Mouse (Mus musculus) adrenal gland (tissue): Measurements from ENCODE around the gene Scg5.

Experiments used
- intact Hi-C: fragments of 180-260 bp; cut with DNase I; formaldehyde crosslinking; loops from one replicate; pipeline ENCODE4 v1.15.1; 2025
- long read RNA-seq, 2 experiments: library from polyadenylated mRNA; unstranded; transcript quantifications; one replicate each; pipeline ENCODE4 v2.0.0; 2020; ENCODE audit warnings: borderline replicate concordance in 1 of 2; ENCODE audit not compliant: insufficient replicate concordance in 1 of 2

The Scg5 gene
- long read RNA-seq, experiment 1, transcript Scg5-201 (6 exons, 1,208 nt): major isoform, 55 of 72 reads
- long read RNA-seq, experiment 1, partial matches to known transcripts: 4 of 72 reads
- long read RNA-seq, experiment 1, other reads (novel, unspliced or antisense): 13 of 72 reads
- long read RNA-seq, experiment 2, transcript Scg5-201 (6 exons, 1,208 nt): major isoform, 84 of 91 reads
- long read RNA-seq, experiment 2, partial matches to known transcripts: 1 of 91 reads
- long read RNA-seq, experiment 2, other reads (novel, unspliced or antisense): 6 of 91 reads

DNA sequence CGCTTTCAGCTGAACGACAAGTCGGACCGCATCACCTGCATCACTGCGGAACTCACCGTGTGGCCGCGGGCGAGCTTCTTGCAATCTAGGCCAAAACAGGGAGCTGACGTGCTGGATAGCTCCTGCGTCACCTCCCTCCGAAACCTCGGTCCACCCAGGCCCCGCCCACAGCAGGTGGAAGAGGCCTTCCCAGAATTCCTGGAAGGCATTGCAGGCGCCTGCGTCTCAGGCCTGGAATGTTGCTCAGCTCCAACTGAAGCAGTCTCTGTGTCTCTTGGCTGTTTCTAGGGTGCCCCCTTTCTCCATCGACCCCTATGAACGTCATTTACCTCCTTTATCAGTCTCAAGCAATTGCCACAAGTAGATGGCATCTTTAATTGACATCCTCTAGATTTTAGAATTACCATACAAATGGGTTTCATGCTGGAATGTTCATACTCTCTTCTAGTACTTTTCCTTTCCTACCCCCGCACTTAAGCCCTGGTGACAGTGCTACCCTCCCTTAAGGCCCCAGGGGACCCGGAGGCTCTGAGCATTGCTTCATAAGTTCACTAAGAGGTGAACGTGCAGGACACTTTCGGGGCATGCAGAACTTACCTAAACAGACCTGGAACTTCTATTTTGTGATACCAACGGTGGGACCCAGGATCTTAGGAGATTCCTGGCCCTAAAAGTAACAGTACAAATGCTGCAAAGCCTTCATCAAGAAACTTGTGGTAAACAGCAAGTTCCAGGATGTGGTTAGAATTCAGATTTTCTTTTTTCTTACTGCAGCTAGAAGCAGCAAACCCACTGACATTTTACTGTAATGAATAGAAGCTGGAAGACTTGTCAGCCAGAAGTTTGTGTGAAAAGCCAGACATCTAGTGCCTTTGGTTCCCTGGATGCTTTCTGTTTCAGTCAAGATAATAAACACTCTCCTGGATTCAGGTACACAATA is at the start of gene Scg5:
TSS of gene Scg5 (minus strand) at position 179 of the 940 bp plus-strand sequence.
- intact Hi-C loops: loop anchor here (5.0 kb wide), 1 partner anchor 332 kb away; no protein-coding TSS in a partner anchor

DNA sequence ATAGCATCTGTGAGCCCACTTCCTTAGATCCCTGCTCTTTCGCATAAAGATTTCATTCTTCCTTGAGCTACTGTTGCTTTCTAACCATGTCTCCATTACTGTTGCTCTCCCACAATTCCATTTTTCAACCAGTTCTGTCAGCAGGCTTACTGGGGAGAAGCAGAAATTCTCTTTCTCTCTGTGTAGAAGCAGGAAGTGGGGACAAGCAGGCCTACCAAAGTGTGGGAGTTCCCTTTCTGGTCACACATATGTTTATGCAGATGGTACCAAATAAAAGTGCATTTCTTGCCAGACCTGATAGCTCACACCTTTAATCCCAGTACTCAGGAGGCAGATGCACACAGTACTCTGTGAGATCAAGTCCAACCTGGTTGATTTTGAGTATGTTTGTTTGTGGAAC is 41.2 kb upstream of the Scg5 start:
- intact Hi-C loops: no loop called here

DNA sequence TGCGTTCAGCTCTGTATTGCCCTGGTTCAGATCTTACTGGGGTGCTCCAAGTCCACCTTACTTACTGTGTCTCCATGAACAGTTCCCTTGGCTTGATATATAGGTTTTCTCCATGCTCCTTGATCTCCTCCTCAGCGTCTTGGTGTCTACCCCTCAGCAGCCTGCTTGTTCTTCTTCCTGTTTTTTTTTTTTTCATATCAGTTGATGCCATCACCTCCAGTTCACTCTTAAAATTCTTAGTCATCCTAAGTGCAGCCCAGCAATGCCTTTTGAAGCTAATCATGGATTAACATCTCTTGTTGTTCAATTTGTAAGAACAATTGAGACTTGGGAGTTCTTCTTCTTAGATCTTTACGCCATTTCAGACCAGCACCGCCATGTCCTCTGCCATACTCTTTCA is 39.5 kb upstream of the Scg5 start:
- intact Hi-C loops: no loop called here

DNA sequence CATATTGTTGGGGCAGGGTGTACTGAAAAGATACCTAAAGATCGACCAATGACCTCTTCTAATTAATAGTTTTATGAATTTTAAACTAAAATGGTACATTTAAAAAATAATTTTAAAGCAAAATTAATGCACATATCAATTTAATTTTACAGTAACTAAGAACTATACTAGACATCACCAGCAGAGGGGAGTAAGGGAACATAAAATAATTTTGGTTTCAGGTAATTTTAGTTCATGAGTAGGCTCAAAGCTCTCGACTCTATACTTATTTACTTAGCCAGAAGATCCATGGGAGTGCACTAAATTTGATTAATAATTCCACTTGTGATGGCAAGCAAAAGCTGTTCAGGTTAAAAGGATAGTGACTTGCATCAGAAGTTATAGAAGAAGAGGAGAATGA is 37.2 kb upstream of the Scg5 start:
- intact Hi-C loops: loop anchor here (2.0 kb wide), 1 partner anchor 279 kb away; no protein-coding TSS in a partner anchor

DNA sequence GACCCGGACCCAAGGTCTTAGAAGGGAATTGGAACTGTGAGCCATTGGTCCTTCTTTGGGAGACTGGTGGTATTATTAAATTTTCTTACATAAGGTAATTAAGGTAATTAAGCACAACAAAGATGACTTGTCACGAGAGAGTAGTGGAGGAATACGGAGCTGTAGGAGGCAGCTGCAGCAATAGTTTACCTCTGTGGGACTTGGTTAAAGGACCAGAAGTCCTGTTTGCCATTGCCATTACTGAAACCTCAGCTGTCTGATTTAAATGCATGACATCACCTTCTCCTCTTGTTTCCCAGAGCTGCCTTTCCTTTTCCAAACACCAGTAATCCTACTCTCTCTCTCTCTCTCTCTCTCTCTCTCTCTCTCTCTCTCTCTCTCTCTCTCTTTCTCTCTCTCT is 20.2 kb upstream of the Scg5 start:
- intact Hi-C loops: no loop called here

DNA sequence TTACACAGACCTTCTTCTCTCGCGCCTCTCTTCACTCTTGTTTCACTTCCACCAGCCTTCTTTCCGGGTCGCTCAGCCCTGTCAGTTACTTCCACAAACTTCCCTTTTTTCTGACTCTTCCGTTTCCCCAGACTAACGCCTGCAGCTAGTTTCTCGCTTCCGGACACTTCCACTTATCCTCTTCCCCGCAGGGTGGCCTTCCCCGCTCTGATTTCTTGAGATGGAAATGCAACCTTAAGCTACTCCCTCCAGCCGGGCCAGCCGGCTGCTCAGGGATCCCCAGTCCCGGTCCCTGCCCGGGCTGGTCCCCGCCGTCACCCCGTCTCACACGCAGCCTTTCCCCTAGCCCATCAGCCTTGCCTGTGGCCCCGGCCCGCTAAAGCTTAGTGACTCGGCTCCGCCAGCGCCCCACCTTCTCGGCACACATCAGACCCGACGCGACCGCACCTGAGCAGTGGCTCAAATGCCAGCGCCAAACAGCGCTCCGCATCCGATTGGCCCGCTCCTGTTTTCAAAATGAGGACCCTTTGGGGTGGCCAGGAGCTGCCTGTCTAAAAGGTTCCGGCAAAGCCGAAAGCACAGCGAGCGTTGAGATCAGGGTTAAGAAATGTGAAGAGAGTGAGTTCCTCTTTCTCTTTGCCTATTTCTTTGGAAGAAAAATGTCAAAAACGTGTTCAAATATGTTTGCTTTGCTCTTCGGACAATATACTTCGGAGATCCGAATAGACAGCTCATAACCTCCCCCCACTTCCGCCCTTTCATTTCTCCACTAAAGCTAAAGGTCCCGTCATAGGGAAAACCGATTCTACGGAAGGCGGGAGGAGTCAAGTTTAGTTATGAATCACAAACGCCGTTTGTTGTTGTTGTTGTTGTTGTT is 19.6 kb upstream of the Scg5 start, which contains the start of gene Arhgap11a:
TSS of gene Arhgap11a (minus strand) at position 417 of the 877 bp plus-strand sequence.
- intact Hi-C loops: no loop called here

DNA sequence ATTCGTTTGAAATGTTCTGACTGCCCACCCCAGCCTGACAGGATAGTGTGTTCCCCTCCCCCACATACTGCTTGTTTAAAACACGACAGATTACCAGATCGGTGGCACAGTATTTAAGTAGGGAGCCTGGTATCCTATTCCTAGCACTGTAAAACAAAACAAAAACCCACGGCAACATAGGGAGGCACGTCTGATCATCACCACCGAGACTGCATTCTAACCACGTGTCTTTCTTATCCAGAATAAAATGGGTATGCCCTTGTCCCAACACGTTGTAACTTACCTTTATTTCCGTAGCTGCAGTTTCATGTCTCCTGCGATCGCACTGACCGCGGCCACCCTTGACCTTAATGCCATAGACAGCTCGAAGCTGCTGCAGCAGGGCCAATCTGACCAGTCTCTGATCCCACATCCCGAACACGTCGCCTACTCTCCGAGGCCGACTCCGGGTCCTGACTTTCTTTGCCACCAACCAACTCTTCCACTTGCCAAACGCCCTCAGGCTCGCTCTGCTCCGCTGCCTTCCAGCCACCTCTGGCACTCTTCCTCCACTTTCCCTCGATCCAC is 18.8 kb upstream of the Scg5 start:
- intact Hi-C loops: no loop called here

DNA sequence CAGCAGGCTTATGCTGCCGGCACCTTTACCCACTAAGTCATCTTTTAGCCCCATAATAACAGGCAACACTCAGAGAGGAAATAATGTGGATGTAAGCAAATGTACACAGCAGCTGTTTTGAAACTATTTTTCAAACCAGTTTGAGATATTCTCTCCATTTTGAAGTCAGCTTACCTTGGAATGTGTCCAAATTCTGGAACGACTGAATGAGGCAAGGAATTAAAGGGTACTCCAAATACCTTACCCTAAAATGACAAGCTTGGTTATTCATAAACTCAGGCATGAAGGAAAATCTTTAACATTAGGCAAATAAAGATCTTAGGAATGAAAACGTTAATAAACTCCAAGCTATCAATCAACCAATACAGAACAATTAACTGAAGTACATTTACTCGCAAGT is 16.2 kb upstream of the Scg5 start:
- intact Hi-C loops: no loop called here

DNA sequence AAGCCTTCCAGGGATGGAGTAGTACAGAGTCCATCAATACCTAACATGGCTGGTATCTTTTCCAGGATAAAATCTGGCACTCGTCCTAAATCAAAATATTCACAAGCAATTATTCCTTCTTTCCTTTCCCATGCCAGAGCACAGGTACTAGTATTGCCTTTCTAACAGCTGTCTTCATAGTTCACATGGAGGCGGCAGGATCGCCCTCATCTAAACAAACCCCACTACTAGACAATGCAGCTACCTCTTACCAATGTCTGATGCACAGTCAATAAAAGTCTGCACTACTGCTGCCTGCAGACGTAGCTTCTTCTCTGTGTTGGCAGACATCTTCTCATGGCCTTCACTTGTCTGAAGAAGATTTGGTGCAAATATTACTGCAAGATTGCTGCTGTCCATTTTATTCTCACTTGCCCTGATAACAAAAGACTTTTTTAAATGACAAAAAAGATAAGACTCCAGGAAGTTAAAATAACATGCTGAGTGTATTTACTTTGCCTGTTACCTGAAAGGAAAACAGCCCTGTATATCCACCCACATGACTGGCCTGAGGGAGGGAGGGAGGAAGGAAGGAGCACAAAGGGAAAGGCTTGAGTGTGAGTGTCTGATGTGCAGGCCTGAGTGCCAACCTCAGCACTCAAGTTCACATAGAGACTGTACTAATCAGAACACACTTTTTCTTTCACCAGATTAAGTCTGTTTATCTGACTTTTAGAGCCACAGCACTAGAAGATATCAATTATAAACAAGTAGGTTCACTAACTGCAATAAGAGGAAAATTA is 12.9 kb upstream of the Scg5 start:
- intact Hi-C loops: no loop called here

DNA sequence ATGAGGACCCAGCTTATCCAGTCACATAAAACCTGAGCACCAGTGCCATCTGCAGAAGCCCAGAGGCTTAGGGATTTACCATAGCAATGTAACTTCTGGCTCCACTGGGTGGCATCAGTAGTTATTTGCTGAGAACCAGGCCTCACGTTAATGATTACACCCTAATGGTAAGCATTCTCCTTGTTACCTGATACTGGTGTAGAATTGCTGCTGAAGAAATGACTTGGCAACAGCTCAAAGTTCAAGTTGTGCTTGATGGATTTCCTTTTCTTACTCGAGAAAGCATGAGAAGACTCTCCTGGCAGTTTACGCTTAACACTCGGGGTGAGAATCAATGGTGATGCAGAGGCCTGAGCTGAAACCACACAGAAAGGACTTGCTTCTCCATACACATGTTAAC is 10.6 kb upstream of the Scg5 start:
- intact Hi-C loops: no loop called here

DNA sequence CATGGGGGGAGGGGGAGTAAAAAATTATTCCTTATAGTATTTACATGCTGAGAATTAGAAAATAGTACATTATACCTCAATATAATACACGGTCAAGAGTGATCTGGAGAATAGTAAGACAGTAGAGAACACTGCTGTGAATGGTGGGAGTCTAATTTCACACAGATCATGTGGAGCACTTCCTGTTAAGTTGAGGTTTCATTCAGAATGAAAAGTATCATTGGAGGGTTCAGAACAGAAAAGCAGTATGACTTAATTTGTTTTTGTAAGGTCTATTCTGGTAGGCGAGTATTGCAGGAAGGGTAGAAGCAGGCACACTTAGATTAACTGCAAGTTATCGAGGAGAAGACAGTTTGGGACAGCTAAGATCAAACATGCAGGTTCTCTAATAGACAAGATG is 6.3 kb upstream of the Scg5 start:
- intact Hi-C loops: no loop called here

DNA sequence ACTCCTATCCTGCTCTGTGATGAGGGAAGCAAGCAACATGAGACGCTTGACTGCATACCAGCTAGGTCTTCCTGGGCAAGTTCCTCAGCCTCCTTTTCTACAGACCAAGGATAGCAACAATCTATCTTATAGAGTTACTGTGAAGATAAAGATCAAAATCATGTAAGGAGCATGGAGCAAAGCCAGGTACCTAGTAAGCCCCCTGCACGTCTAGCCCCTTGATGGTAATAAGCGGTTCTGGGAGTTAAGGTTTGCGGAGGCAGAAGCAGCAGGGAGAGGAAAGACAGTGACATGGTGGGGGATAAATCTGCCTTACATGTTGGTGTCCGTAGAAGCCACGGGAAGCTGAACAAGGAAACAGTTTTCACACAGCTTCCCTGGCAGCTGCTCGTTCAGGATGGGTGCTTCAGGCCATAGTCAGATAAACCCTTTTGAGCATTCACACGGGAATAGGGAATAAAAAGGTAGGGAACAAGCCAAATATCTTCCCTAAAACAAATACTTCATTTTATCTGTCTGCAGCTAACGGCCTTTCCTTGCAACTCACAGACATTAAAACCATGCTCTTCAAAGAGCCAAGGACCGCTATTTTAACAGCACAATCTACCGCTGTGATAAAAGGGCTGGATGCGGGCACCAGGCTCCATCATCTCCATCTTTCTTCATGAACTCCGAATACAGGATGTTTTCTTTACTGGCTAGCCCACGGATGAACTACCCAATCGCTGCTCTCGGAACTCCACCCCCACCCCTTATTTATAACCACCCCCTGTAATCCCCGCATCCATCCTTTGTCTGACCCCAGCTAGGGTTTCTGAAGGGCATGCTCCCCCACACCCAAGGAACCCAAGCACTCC is 607 bp downstream of the Scg5 start:
- intact Hi-C loops: loop anchor here (5.0 kb wide), 1 partner anchor 331 kb away; no protein-coding TSS in a partner anchor

DNA sequence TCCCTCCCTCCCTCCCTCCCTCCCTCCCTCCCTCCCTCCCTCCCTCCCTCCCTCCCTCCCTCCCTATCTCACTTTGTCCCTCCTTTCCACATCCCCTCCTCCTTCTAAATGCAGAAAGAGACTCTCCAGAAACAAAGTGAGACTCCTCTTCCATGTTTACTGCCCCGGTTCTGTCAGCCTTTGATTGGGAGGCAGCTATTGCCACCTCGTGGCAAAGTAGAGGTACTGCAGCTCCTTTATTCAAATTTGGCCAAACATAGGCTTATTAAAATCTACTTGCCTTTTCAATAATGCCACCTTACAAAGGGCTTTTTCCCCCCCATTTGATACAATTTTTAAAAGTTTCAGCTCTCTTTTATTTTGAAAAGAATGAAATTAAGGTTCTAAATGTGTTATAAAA is 5.0 kb downstream of the Scg5 start:
- intact Hi-C loops: no loop called here

DNA sequence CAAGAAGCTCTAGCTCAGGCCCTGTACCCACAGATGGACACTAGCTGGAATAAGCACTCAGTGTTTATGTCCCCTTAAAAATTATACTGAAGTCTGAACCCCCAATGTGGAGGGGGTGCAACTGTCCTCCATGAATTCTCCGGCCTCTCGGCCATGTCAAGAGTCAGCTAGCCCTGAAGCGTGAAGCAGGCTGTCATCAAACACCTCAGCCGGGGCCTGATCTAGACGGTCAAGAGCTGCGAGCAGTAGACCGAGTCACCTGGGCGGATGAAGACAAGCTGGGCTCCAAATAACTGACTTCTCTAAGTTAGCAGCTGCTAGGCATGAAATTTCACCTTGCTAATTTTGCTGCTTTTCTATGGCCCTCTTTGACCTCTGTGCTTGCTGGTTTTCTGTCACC is 6.6 kb downstream of the Scg5 start:
- intact Hi-C loops: no loop called here

DNA sequence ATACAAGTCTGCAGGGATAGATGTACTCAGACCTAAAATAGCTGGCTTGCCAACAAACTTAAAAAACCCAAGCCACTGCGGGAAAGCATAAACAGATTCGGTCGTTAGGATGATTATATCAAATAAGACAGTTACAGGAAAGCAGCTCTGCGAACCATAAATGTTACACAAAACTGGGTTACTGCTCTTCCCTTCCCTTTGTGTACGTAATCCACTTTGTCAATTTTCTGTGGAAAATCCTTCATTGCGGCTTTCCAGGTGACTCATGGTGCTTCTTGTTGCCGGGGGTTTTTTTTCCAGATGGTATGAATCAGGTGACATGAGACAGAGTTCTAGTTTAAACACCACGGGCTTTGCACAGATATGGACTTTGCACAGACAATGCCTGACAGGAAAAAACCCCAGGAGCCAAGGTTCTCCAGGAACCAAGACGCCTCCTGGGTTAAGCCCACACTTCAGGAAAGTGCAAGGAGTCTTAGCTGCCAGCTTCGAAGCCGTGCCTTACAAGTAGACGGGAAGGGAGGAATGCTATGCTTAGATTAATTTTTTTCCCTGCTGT is 7.7 kb downstream of the Scg5 start:
- intact Hi-C loops: no loop called here

DNA sequence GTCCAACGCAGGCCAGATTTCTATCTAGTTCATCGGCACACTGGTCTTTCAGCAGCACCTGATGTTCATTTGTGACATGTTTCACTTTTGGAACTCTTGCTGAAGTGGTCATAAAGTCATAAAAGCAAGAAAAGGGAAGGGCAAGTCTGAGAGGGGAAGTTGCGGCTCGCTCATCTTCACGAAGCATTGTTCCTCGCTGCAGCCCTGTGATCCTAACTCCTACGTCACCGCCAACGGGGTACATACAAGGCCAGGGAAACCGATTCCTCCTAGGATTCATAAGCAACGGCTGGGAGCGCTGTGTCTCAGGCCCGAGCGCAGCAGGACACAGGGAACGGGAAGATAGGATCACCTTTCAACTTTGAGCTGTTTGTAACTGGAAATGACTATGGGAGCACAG is 8.8 kb downstream of the Scg5 start:
- intact Hi-C loops: no loop called here

DNA sequence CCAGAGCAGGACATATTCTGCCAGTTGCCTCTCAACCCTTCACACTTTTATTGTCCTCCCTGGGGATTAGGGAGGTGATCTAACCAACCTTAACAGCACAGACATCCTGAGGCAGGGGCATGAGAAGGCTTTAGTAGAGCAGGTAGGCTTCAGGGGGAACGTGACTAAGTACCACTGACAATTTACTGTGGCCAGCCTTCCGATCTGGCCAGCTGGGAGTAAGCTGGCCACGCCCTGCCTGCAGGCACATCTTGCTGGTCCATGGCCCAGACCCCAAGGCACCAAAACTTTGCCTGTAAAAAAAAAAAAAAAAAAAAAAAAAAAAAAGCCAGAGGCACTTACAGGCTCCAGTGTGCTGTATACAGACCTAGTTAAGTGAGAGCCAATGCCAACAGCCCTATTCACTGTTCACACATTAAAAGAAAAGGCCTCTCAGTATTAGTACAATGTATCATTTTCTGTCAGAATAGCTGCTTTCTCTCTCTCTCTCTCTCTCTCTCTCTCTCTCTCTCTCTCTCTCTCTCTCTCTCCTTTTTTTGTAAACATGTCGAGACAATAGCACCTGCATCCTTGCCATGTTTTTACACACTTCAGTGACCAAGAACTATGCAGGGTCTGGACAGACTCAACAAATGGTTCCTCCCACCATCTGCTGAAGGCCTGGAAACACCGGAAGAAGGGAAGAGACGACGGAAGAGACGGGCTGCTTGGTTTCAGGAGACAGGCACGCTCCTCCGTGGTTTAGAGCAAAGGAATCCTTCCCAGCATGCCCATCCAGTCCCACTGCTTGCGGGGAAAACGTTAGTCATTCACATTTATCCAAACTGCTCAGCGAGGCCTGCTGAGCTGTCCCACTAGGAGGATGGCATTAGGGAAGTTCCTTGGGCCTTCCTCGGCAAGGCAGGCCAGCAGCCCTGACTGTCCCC is 11.0 kb downstream of the Scg5 start:
- intact Hi-C loops: no loop called here

DNA sequence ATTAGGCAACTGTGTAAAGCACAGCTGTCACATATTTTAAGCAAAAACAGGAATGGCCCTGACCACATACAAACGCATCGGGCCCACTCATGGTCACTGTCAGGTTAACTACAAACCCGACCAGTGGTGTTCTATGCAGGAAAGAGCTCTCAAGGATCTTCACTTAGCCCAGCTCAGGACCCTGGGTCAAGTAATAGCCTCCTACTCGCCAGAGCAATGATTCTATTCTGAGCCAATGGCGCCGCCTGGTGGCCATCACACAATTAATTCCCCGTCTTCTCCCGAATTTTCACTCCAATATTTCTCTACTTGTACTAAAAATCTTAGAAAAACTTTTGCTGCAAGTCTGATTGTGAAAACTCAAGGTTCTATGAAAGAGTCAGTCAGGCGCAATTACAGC is 21.3 kb downstream of the Scg5 start:
- intact Hi-C loops: loop anchor here (5.0 kb wide), 3 partner anchors 160 to 310 kb away; no protein-coding TSS in a partner anchor
